Mouse (Mus musculus) ES-E14 (cell line): ENCODE data around the gene Wnt11.

Experiments
- CHD2 ChIP-seq: IDR thresholded peaks from 2 replicates; pipeline ENCODE4 v1.6.1; 2014; ENCODE audit warnings: mild to moderate bottlenecking, low read depth, low read length, inconsistent platforms
- HCFC1 ChIP-seq: IDR thresholded peaks from 2 replicates; pipeline ENCODE4 v1.6.1; 2012; ENCODE audit warnings: low read length, inconsistent platforms, borderline replicate concordance; ENCODE audit not compliant: insufficient read depth
- MAFK ChIP-seq: IDR thresholded peaks from 2 replicates; pipeline ENCODE4 v1.6.1; 2014; ENCODE audit warnings: mild to moderate bottlenecking, low read depth, low read length, inconsistent platforms; ENCODE audit not compliant: insufficient read depth
- ZC3H11A ChIP-seq: IDR thresholded peaks from 2 replicates; pipeline ENCODE4 v1.6.1; 2012; ENCODE audit warnings: low read depth, mild to moderate bottlenecking, inconsistent platforms, low read length, borderline replicate concordance
- ZNF384 ChIP-seq: IDR thresholded peaks from 2 replicates; pipeline ENCODE4 v1.6.1; 2012; ENCODE audit warnings: low read depth, low read length, inconsistent platforms

GRCm38 (mm10) chr7:98843649-98844048, 8.7 kb downstream of the Wnt11 start:
- TF ChIP-seq ZC3H11A (no peak), MAFK (no peak), ZNF384 (no peak), CHD2 (no peak), HCFC1 (no peak)
